Mouse (Mus musculus): Measurements from ENCODE around the gene Hnrnpu. TPM values are rescaled to one million over a fixed set of nuclear protein-coding genes. Genes with fewer than 3 reads are reported as not detected.
"Not testable (repeated sequence)": the region's sequence is repeated elsewhere in the genome, so short reads cannot be mapped to it uniquely, and the experiment has no call there.

The Hnrnpu gene
- polyA plus RNA-seq, 1 experiment from 2014 or later = 647 TPM

- no peak overlapping the region for H3K9ac ChIP-seq
- H3K27me3 ChIP-seq (ENCODE audit: insufficient read depth, low read length) = no peaks in the 10 kb centered on the region
- no peaks in the 10 kb centered on the region for H3K4me1 ChIP-seq (ENCODE audit: insufficient read depth)
- no peaks in the 10 kb centered on the region for H3K36me3 ChIP-seq (ENCODE audit: insufficient read depth)
- 45% methylated on average over 8 of the region's 8 CpGs for WGBS
- DNase-seq = no peak
- H3K27ac ChIP-seq (ENCODE audit: low read depth) = no peak overlapping the region
- H3K4me2 ChIP-seq = no peak overlapping the region
- no peak for TF ChIP-seq CTCF (IDR thresholded peaks at IDR 0.05; ENCODE audit: low read depth)
- no peaks in the 10 kb centered on the region for H3K9me3 ChIP-seq (ENCODE audit: low read depth, low read length)
- no peak for ATAC-seq (ENCODE audit: insufficient read depth)
- no peak overlapping the region for H3K4me3 ChIP-seq (ENCODE audit: low read depth, low read length)
Observed at GRCm38 (mm10) chr1:178287601-178288176, 49.9 kb downstream of the Hnrnpu start.

GRCm38 (mm10) chr1:178283946-178284720 is 53.5 kb downstream of the Hnrnpu start:
- no peak overlapping the region for H3K4me3 ChIP-seq (ENCODE audit: low read depth, low read length)
- H3K9me3 ChIP-seq (ENCODE audit: low read depth, low read length) = no peaks in the 10 kb centered on the region
- DNase-seq (no peak), ATAC-seq (ENCODE audit: insufficient read depth) (no peak)
- no peaks in the 10 kb centered on the region for H3K27me3 ChIP-seq (ENCODE audit: insufficient read depth, low read length)
- WGBS = 51% methylated on average over 2 of the region's 2 CpGs
- H3K36me3 ChIP-seq (ENCODE audit: insufficient read depth) = no peaks in the 10 kb centered on the region
- no peak overlapping the region for H3K4me2 ChIP-seq
- H3K9ac ChIP-seq = no peak overlapping the region
- no peaks in the 10 kb centered on the region for H3K4me1 ChIP-seq (ENCODE audit: insufficient read depth)
- H3K27ac ChIP-seq (ENCODE audit: low read depth) = no peak overlapping the region
- no peak for TF ChIP-seq CTCF (IDR thresholded peaks at IDR 0.05; ENCODE audit: low read depth)

- H3K9me3 ChIP-seq (ENCODE audit: low read depth, low read length); H3K27me3 ChIP-seq (ENCODE audit: insufficient read depth, low read length); H3K4me2 ChIP-seq; H3K36me3 ChIP-seq (ENCODE audit: insufficient read depth); H3K27ac ChIP-seq (ENCODE audit: low read depth); DNase-seq; H3K9ac ChIP-seq; H3K4me3 ChIP-seq (ENCODE audit: low read depth, low read length); ATAC-seq (ENCODE audit: insufficient read depth); H3K4me1 ChIP-seq (ENCODE audit: insufficient read depth): not testable (repeated sequence)
- WGBS = 85% methylated on average over 3 of the region's 3 CpGs
Observed at GRCm38 (mm10) chr1:178283314-178283713, 54.3 kb downstream of the Hnrnpu start.

GRCm38 (mm10) chr1:178276054-178276911 is 61.3 kb downstream of the Hnrnpu start:
- TF ChIP-seq CTCF (IDR thresholded peaks at IDR 0.05; ENCODE audit: low read depth) = no peak
- H3K4me1 ChIP-seq (ENCODE audit: insufficient read depth) = no peaks in the 10 kb centered on the region
- ATAC-seq (ENCODE audit: insufficient read depth) = peak; percentile 88
- peak overlapping the region; percentile 60; the same call in 1 of the 2 replicates for H3K27ac ChIP-seq (ENCODE audit: low read depth)
- H3K9ac ChIP-seq = peak overlapping the region; percentile 79
- H3K4me2 ChIP-seq = peak overlapping the region; percentile 81
- no peaks in the 10 kb centered on the region for H3K36me3 ChIP-seq (ENCODE audit: insufficient read depth)
- peak; percentile 83 for DNase-seq
- peak overlapping the region; percentile 66 for H3K4me3 ChIP-seq (ENCODE audit: low read depth, low read length)
- H3K27me3 ChIP-seq (ENCODE audit: insufficient read depth, low read length) = no peaks in the 10 kb centered on the region
- no peaks in the 10 kb centered on the region for H3K9me3 ChIP-seq (ENCODE audit: low read depth, low read length)
- WGBS = under 1% methylated on average over 87 of the region's 87 CpGs

GRCm38 (mm10) chr1:178275738-178276053 is 61.9 kb downstream of the Hnrnpu start:
- Histone ChIP-seq H3K9me3 (ENCODE audit: low read depth, low read length) (no peaks in the 10 kb centered on the region), H3K4me1 (ENCODE audit: insufficient read depth) (no peaks in the 10 kb centered on the region), H3K4me2 (peak overlapping the region; percentile 81), H3K27ac (ENCODE audit: low read depth) (no peak overlapping the region), H3K27me3 (ENCODE audit: insufficient read depth, low read length) (no peaks in the 10 kb centered on the region), H3K36me3 (ENCODE audit: insufficient read depth) (no peaks in the 10 kb centered on the region), H3K4me3 (ENCODE audit: low read depth, low read length) (peak overlapping the region; percentile 66), H3K9ac (peak overlapping the region; percentile 79)
- TF ChIP-seq CTCF (IDR thresholded peaks at IDR 0.05; ENCODE audit: low read depth) = no peak
- WGBS = 4% methylated on average over 11 of the region's 11 CpGs
- ATAC-seq (ENCODE audit: insufficient read depth) = peak; percentile 55
- DNase-seq = no peak

- Histone ChIP-seq H3K4me1 (ENCODE audit: insufficient read depth) (no peaks in the 10 kb centered on the region), H3K4me3 (ENCODE audit: low read depth, low read length) (peak overlapping the region; percentile 66), H3K9ac (peak overlapping the region; percentile 79; the same call in 1 of the 2 replicates), H3K36me3 (ENCODE audit: insufficient read depth) (no peaks in the 10 kb centered on the region), H3K27ac (ENCODE audit: low read depth) (no peak overlapping the region), H3K27me3 (ENCODE audit: insufficient read depth, low read length) (no peaks in the 10 kb centered on the region), H3K9me3 (ENCODE audit: low read depth, low read length) (no peaks in the 10 kb centered on the region), H3K4me2 (peak overlapping the region; percentile 81)
- ATAC-seq (ENCODE audit: insufficient read depth) (no peak), DNase-seq (no peak)
- 27% methylated on average over 9 of the region's 9 CpGs for WGBS
- no peak for TF ChIP-seq CTCF (IDR thresholded peaks at IDR 0.05; ENCODE audit: low read depth)
Observed at GRCm38 (mm10) chr1:178275174-178275730, 62.3 kb downstream of the Hnrnpu start.

Small RNA genes within 50 kb of the gene (microRNA-seq; reads per million reads assigned to microRNA genes)
- gene Gm27458 (ENCODE audit: borderline number of aligned reads) = not detected

Other genes with a start within 250 kb of the Hnrnpu start
- gene Desi2, start 150.4 kb downstream of the Hnrnpu start, polyA plus RNA-seq (2014; fragmentation: Nextera tagmentation; extraction: Ambion mirVana) = 24.7 and 26.1 TPM in 2 replicates
- gene Cox20, start 18.7 kb downstream of the Hnrnpu start, polyA plus RNA-seq (2014; fragmentation: Nextera tagmentation; extraction: Ambion mirVana) = 124 and 135 TPM in 2 replicates
- gene Efcab2, start 68.3 kb upstream of the Hnrnpu start, polyA plus RNA-seq (2014; fragmentation: Nextera tagmentation; extraction: Ambion mirVana) = 3.3 and 6.2 TPM in 2 replicates
- gene Kif26b, start 191.3 kb upstream of the Hnrnpu start, polyA plus RNA-seq (2014; fragmentation: Nextera tagmentation; extraction: Ambion mirVana) = 1.5 and 2.2 TPM in 2 replicates

Data from lung, embryonic 14.5 days (tissue).